Mouse (Mus musculus) urinary bladder, postnatal 25 days (tissue): ENCODE measurements around the gene Dio1.

Source experiments
- DNase-seq: peaks from one replicate; pipeline ENCODE4 v3.0.0; 2022; ENCODE audit warnings: low spot score

Dio1 gene

GRCm38 (mm10) chr4:107306966-107307365, at the start of gene Dio1:
Dio1 (minus strand) TSS chr4:107307169.
- no peak for DNase-seq

- DNase-seq, result no peak
These were observed 47.6 kb upstream of the Dio1 start for GRCm38 (mm10) chr4:107354543-107354942.

GRCm38 (mm10) chr4:107354126-107354525, 47.2 kb upstream of the Dio1 start:
- no peak for DNase-seq

GRCm38 (mm10) chr4:107353612-107354011, 46.6 kb upstream of the Dio1 start:
- no peak for DNase-seq

GRCm38 (mm10) chr4:107351368-107351767, 44.4 kb upstream of the Dio1 start:
- DNase-seq, result no peak

- DNase-seq, result no peak
These were observed 42.5 kb upstream of the Dio1 start for GRCm38 (mm10) chr4:107349311-107350008.

- DNase-seq, result no peak
These were observed 41.8 kb upstream of the Dio1 start for GRCm38 (mm10) chr4:107348529-107349310.

- DNase-seq, result no peak
These were observed 40.3 kb upstream of the Dio1 start for GRCm38 (mm10) chr4:107347221-107347620.

GRCm38 (mm10) chr4:107344612-107345011, 37.6 kb upstream of the Dio1 start:
- no peak for DNase-seq

- no peak for DNase-seq
These were observed 34.4 kb upstream of the Dio1 start for GRCm38 (mm10) chr4:107341354-107341753.

GRCm38 (mm10) chr4:107337455-107337854, 30.5 kb upstream of the Dio1 start:
- no peak for DNase-seq

GRCm38 (mm10) chr4:107336356-107336755, 29.4 kb upstream of the Dio1 start:
- no peak for DNase-seq

- DNase-seq, result no peak
These were observed 26.5 kb upstream of the Dio1 start for GRCm38 (mm10) chr4:107333514-107333913.

- DNase-seq, result no peak
These were observed 21.6 kb upstream of the Dio1 start for GRCm38 (mm10) chr4:107328530-107328929.

- DNase-seq, result no peak
These were observed 16.1 kb upstream of the Dio1 start for GRCm38 (mm10) chr4:107323113-107323512.

GRCm38 (mm10) chr4:107321041-107321440, 14.1 kb upstream of the Dio1 start:
- DNase-seq, result no peak

GRCm38 (mm10) chr4:107318646-107319045, 11.7 kb upstream of the Dio1 start:
- DNase-seq, result no peak

- DNase-seq, result no peak
These were observed 7.5 kb upstream of the Dio1 start for GRCm38 (mm10) chr4:107314479-107314805.

- DNase-seq, result peak; percentile 85
These were observed 6.9 kb upstream of the Dio1 start, which contains the start of gene Yipf1 for GRCm38 (mm10) chr4:107313690-107314478. Yipf1 (plus strand) TSS chr4:107314363.

- DNase-seq, result no peak
These were observed 3.4 kb downstream of the Dio1 start for GRCm38 (mm10) chr4:107303531-107303930.

GRCm38 (mm10) chr4:107302832-107303231, 4.1 kb downstream of the Dio1 start:
- no peak for DNase-seq

- DNase-seq, result no peak
These were observed 4.7 kb downstream of the Dio1 start for GRCm38 (mm10) chr4:107302221-107302620.
